Mouse (Mus musculus) kidney, embryonic 14.5 days (tissue): ENCODE results near the gene Mgat4a. TPM values are rescaled to one million over a fixed set of nuclear protein-coding genes. Genes with fewer than 3 reads are reported as not detected.
"Not testable (repeated sequence)": the region's sequence is repeated elsewhere in the genome, so short reads cannot be mapped to it uniquely, and the experiment has no call there.

Source experiments
- ATAC-seq: fragments of 200-750 bp; cut with Nextera tagmentation; 2 replicates; pipeline ENCODE4 v1.8.0; 2017; ENCODE audit warnings: moderate number of reproducible peaks, mild to moderate bottlenecking, moderate TSS enrichment, moderate library complexity; ENCODE audit not compliant: low FRiP score, low TSS enrichment
- H3K27ac ChIP-seq: fragments of 300-500 bp; sonication (generic); 2 replicates; pipeline ENCODE4 v1.5.1; 2014; ENCODE audit warnings: low read depth, mild to moderate bottlenecking, low read length, moderate library complexity, mixed read lengths
- H3K27me3 ChIP-seq: fragments of 300-500 bp; sonication (generic); 2 replicates; pipeline ENCODE4 v1.6.1; 2014; ENCODE audit warnings: mild to moderate bottlenecking, low read length; ENCODE audit not compliant: control insufficient read depth, insufficient read depth
- H3K36me3 ChIP-seq: fragments of 300-500 bp; sonication (generic); 2 replicates; pipeline ENCODE4 v1.6.1; 2014; ENCODE audit warnings: low read length, mixed read lengths; ENCODE audit not compliant: control insufficient read depth, insufficient read depth
- H3K4me1 ChIP-seq: fragments of 300-500 bp; sonication (generic); 2 replicates; pipeline ENCODE4 v1.6.1; 2014; ENCODE audit warnings: low read length, mixed read lengths; ENCODE audit not compliant: control insufficient read depth, insufficient read depth
- H3K4me2 ChIP-seq: fragments of 300-500 bp; sonication (generic); replicated peaks from 2 replicates; pipeline ENCODE4 v1.6.1; 2014; ENCODE audit warnings: low read depth, mild to moderate bottlenecking, low read length
- H3K4me3 ChIP-seq: fragments of 300-500 bp; sonication (generic); 2 replicates; pipeline ENCODE4 v1.5.1; 2014; ENCODE audit warnings: mild to moderate bottlenecking, low read length
- H3K9ac ChIP-seq: fragments of 300-500 bp; sonication (generic); 2 replicates; pipeline ENCODE4 v1.6.1; 2014; ENCODE audit warnings: low read depth, mild to moderate bottlenecking, low read length, moderate library complexity
- H3K9me3 ChIP-seq: fragments of 300-500 bp; sonication (generic); 2 replicates; pipeline ENCODE4 v1.6.1; 2016; ENCODE audit warnings: low read length; ENCODE audit not compliant: control insufficient read depth
- WGBS: fragments of 180-500 bp; shearing (Covaris S2); extraction: QIAGEN DNeasy Blood & Tissue Kit; methylation state at CpG from one replicate; pipeline ENCODE4 v1.1.7; 2014; 5-methylcytosine and 5-hydroxymethylcytosine counted together
- polyA plus RNA-seq: library from polyadenylated mRNA; unstranded; fragments of >200 nt; fragmentation: Nextera tagmentation; extraction: Ambion mirVana; gene quantifications from 2 replicates; pipeline ENCODE4 v1.2.1, GENCODE M21; 2014

Gene Mgat4a
- polyA plus RNA-seq, 1 experiment from 2014 or later: 7.1 TPM

- Histone ChIP-seq H3K4me1 (peaks cover 9% of the 10 kb centered on the region; the same call in 1 of the 2 replicates), H3K9me3 (0 out of 2 replicates have a peak, but pooled peaks cover 9% of the 10 kb centered on the region), H3K36me3 (no peaks in the 10 kb centered on the region), H3K4me3 (no peak overlapping the region), H3K27ac (peak overlapping the region; percentile 59), H3K9ac (no peak overlapping the region), H3K4me2 (no peak overlapping the region), H3K27me3 (no peaks in the 10 kb centered on the region)
- WGBS: 29% methylated on average over 10 of the region's 10 CpGs
- ATAC-seq: peak; percentile 68; the same call in 1 of the 2 replicates
Observed at GRCm38 (mm10) chr1:37504716-37505347, 36.0 kb downstream of the Mgat4a start.

- H3K4me2 ChIP-seq: no peak overlapping the region
- H3K9ac ChIP-seq: no peak overlapping the region
- no peaks in the 10 kb centered on the region for H3K27me3 ChIP-seq
- 59% methylated on average over 4 of the region's 4 CpGs for WGBS
- H3K36me3 ChIP-seq: no peaks in the 10 kb centered on the region
- ATAC-seq: no peak
- peaks cover 9% of the 10 kb centered on the region; the same call in 1 of the 2 replicates for H3K4me1 ChIP-seq
- no peak overlapping the region for H3K4me3 ChIP-seq
- no peak overlapping the region for H3K27ac ChIP-seq
- H3K9me3 ChIP-seq: 0 out of 2 replicates have a peak, but pooled peaks cover 9% of the 10 kb centered on the region
Observed at GRCm38 (mm10) chr1:37503656-37504055, 37.2 kb downstream of the Mgat4a start.

- Histone ChIP-seq H3K4me1 (peaks cover 9% of the 10 kb centered on the region; the same call in 1 of the 2 replicates), H3K9ac (no peak overlapping the region), H3K27me3 (no peaks in the 10 kb centered on the region), H3K36me3 (no peaks in the 10 kb centered on the region), H3K4me3 (no peak overlapping the region), H3K27ac (no peak overlapping the region), H3K9me3 (0 out of 2 replicates have a peak, but pooled peaks cover 9% of the 10 kb centered on the region), H3K4me2 (no peak overlapping the region)
- 88% methylated on average over 9 of the region's 9 CpGs for WGBS
- no peak for ATAC-seq
Observed at GRCm38 (mm10) chr1:37502354-37502753, 38.5 kb downstream of the Mgat4a start.

GRCm38 (mm10) chr1:37500723-37501122, 40.1 kb downstream of the Mgat4a start:
- no peak overlapping the region for H3K4me2 ChIP-seq
- no peaks in the 10 kb centered on the region for H3K36me3 ChIP-seq
- H3K9ac ChIP-seq: no peak overlapping the region
- H3K27ac ChIP-seq: no peak overlapping the region
- no peaks in the 10 kb centered on the region for H3K27me3 ChIP-seq
- ATAC-seq: no peak
- no peaks in the 10 kb centered on the region for H3K9me3 ChIP-seq
- H3K4me1 ChIP-seq: peaks cover 9% of the 10 kb centered on the region; the same call in 1 of the 2 replicates
- 43% methylated on average over 8 of the region's 8 CpGs for WGBS
- H3K4me3 ChIP-seq: no peak overlapping the region

GRCm38 (mm10) chr1:37499395-37499794, 41.4 kb downstream of the Mgat4a start:
- H3K27me3 ChIP-seq, ATAC-seq, H3K4me3 ChIP-seq, H3K4me2 ChIP-seq, H3K36me3 ChIP-seq, H3K9me3 ChIP-seq, H3K9ac ChIP-seq, H3K4me1 ChIP-seq, H3K27ac ChIP-seq: not testable (repeated sequence)
- 100% methylated on average over 1 of the region's 1 CpGs for whole genome bisulfite sequencing

GRCm38 (mm10) chr1:37498911-37499310, 41.9 kb downstream of the Mgat4a start:
- H3K9ac ChIP-seq: no peak overlapping the region
- no peak overlapping the region for H3K4me3 ChIP-seq
- H3K4me1 ChIP-seq: no peaks in the 10 kb centered on the region
- H3K4me2 ChIP-seq: no peak overlapping the region
- H3K27me3 ChIP-seq: no peaks in the 10 kb centered on the region
- ATAC-seq: no peak
- H3K36me3 ChIP-seq: no peaks in the 10 kb centered on the region
- no peaks in the 10 kb centered on the region for H3K9me3 ChIP-seq
- 74% methylated on average over 10 of the region's 10 CpGs for WGBS
- no peak overlapping the region for H3K27ac ChIP-seq

GRCm38 (mm10) chr1:37496591-37497280, 44.1 kb downstream of the Mgat4a start:
- no peak overlapping the region for H3K27ac ChIP-seq
- H3K4me3 ChIP-seq: no peak overlapping the region
- WGBS: 53% methylated on average over 11 of the region's 11 CpGs
- H3K4me1 ChIP-seq: no peaks in the 10 kb centered on the region
- H3K36me3 ChIP-seq: no peaks in the 10 kb centered on the region
- no peak overlapping the region for H3K4me2 ChIP-seq
- no peak overlapping the region for H3K9ac ChIP-seq
- ATAC-seq: no peak
- H3K9me3 ChIP-seq: no peaks in the 10 kb centered on the region
- H3K27me3 ChIP-seq: no peaks in the 10 kb centered on the region

GRCm38 (mm10) chr1:37495698-37496321, 45.0 kb downstream of the Mgat4a start:
- H3K4me3 ChIP-seq: no peak overlapping the region
- 84% methylated on average over 10 of the region's 10 CpGs for WGBS
- H3K27ac ChIP-seq: no peak overlapping the region
- H3K27me3 ChIP-seq: no peaks in the 10 kb centered on the region
- no peak overlapping the region for H3K9ac ChIP-seq
- ATAC-seq: no peak
- H3K4me1 ChIP-seq: no peaks in the 10 kb centered on the region
- H3K4me2 ChIP-seq: no peak overlapping the region
- H3K36me3 ChIP-seq: no peaks in the 10 kb centered on the region
- H3K9me3 ChIP-seq: no peaks in the 10 kb centered on the region

GRCm38 (mm10) chr1:37495104-37495503, 45.7 kb downstream of the Mgat4a start:
- no peaks in the 10 kb centered on the region for H3K4me1 ChIP-seq
- no peak overlapping the region for H3K9ac ChIP-seq
- no peak overlapping the region for H3K4me2 ChIP-seq
- H3K27me3 ChIP-seq: no peaks in the 10 kb centered on the region
- no peak for ATAC-seq
- no peak overlapping the region for H3K27ac ChIP-seq
- 89% methylated on average over 3 of the region's 3 CpGs for WGBS
- H3K4me3 ChIP-seq: no peak overlapping the region
- no peaks in the 10 kb centered on the region for H3K36me3 ChIP-seq
- H3K9me3 ChIP-seq: no peaks in the 10 kb centered on the region
